Mouse (Mus musculus): ENCODE data around the gene Rundc1. TPM values are rescaled to one million over a fixed set of nuclear protein-coding genes. Genes with fewer than 3 reads are reported as not detected.
"Not testable (repeated sequence)": the region's sequence is repeated elsewhere in the genome, so short reads cannot be mapped to it uniquely, and the experiment has no call there.

Gene Rundc1
- polyA plus RNA-seq, 1 experiment from 2014 or later = 16.1 TPM

DNA sequence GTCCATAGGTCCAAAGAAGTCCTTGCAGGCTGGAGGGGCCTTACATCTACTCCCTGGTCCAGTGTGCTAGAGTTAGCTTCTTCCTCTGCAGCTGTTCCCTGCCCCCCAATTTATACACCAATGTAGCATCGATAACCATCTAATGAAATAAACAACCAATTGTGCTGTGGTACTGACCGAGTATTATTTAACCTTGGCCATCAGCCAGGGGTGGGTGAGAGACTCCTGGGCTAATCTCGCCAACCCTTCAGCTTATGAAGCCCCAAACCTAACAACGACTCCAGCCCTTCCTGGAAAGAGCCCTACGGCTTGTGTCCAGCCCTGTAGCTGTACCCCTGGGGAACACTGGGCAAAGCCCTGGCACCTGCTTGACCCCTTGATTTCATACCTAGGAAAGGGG, 49.4 kb downstream of the Rundc1 start:
- H3K4me1 ChIP-seq (ENCODE audit: control insufficient read depth, insufficient read depth, low read length) = peaks cover 4% of the 10 kb centered on the region; the same call in 1 of the 2 replicates
- ATAC-seq (ENCODE audit: low FRiP score, low TSS enrichment) = no peak
- WGBS = 86% methylated on average over 5 of the region's 5 CpGs
- no peak overlapping the region for H3K27ac ChIP-seq (ENCODE audit: low read depth, low read length)
- no peaks in the 10 kb centered on the region for H3K36me3 ChIP-seq (ENCODE audit: control insufficient read depth, insufficient read depth, low read length)
- no peak overlapping the region for H3K9ac ChIP-seq (ENCODE audit: low read depth, low read length)
- H3K4me2 ChIP-seq (replicated peaks; ENCODE audit: low read depth, low read length) = no peak overlapping the region
- H3K4me3 ChIP-seq (ENCODE audit: low read length) = no peak overlapping the region
- no peaks in the 10 kb centered on the region for H3K27me3 ChIP-seq (ENCODE audit: control insufficient read depth, insufficient read depth, low read length)
- H3K9me3 ChIP-seq (ENCODE audit: control insufficient read depth, low read length) = no peaks in the 10 kb centered on the region

DNA sequence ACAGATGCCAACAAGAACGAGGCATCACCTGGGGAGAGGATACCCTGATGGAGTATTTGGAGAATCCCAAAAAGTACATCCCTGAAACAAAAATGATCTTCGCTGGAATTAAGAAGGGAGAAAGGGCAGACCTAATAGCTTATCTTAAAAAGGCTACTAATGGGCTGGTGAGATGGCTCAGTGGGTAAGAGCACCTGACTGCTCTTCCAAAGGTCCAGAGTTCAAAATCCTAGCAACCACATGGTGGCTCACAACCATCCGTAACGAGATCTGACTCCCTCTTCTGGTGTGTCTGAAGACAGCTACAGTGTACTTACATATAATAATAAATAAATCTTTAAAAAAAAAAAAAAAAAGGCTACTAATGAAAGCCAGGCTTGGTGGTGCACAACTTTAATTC, 51.5 kb downstream of the Rundc1 start:
- H3K4me3 ChIP-seq (ENCODE audit: low read length); ATAC-seq (ENCODE audit: low FRiP score, low TSS enrichment); H3K9ac ChIP-seq (ENCODE audit: low read depth, low read length); H3K36me3 ChIP-seq (ENCODE audit: control insufficient read depth, insufficient read depth, low read length); H3K27ac ChIP-seq (ENCODE audit: low read depth, low read length); H3K27me3 ChIP-seq (ENCODE audit: control insufficient read depth, insufficient read depth, low read length); H3K4me2 ChIP-seq (replicated peaks; ENCODE audit: low read depth, low read length); H3K4me1 ChIP-seq (ENCODE audit: control insufficient read depth, insufficient read depth, low read length); H3K9me3 ChIP-seq (ENCODE audit: control insufficient read depth, low read length): not testable (repeated sequence)
- 77% methylated on average over 4 of the region's 4 CpGs for WGBS

DNA sequence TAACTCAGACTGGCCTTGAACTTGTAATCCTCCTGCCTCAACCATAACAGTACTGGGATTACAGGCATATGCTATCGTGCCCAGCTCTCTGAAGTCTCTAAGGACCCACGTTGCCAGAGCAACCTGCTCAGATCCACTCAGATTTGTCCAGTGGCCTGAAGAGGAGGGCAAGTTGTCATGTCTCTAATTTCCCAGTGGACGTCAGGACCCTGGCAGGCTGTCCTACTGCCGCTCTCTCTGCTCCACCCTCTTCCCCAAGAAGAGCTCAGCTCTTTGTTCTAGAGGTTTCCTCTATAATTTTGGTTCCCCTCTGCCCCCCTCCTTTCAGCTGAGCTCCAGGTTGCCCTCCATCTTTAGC, 52.3 kb downstream of the Rundc1 start:
- no peak overlapping the region for H3K4me3 ChIP-seq (ENCODE audit: low read length)
- peaks cover 5% of the 10 kb centered on the region; the same call in 1 of the 2 replicates for H3K4me1 ChIP-seq (ENCODE audit: control insufficient read depth, insufficient read depth, low read length)
- no peaks in the 10 kb centered on the region for H3K36me3 ChIP-seq (ENCODE audit: control insufficient read depth, insufficient read depth, low read length)
- ATAC-seq (ENCODE audit: low FRiP score, low TSS enrichment) = no peak
- H3K27me3 ChIP-seq (ENCODE audit: control insufficient read depth, insufficient read depth, low read length) = no peaks in the 10 kb centered on the region
- H3K9me3 ChIP-seq (ENCODE audit: control insufficient read depth, low read length) = no peaks in the 10 kb centered on the region
- H3K9ac ChIP-seq (ENCODE audit: low read depth, low read length) = no peak overlapping the region
- H3K4me2 ChIP-seq (replicated peaks; ENCODE audit: low read depth, low read length) = no peak overlapping the region
- WGBS = 43% methylated on average over 4 of the region's 4 CpGs
- H3K27ac ChIP-seq (ENCODE audit: low read depth, low read length) = no peak overlapping the region

DNA sequence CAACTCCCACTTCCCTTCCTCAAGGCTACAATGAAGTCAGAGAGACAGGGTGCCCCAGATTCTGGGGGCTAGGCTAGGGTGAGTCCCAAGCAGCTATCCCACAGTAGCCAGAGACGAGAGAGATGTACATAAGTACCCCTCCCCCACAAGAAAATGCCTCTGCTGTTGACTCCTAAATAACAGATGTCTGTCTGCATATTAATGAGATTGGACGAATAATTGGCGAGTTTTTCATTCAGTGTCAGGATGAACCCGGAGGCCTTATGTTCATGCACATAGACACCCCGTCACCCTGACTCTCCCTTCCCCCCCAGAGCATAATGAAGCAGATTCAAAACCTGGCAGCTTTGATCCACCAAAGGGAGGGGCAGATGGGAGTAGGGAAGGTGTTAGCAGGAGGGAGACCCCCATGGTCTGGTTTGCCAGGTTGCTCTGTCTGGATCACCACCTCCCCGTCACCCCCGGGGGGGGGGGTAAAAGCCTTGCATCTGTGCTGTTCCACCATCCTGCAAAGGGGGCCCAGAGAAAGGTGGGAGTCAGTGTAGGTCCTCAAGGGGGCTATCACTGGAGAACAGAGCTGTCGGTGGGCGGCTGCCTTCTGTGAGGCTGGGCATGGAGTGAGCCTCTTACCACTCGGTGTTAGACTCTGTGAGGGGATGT, 52.8 kb downstream of the Rundc1 start:
- Histone ChIP-seq H3K9me3 (ENCODE audit: control insufficient read depth, low read length) (no peaks in the 10 kb centered on the region), H3K36me3 (ENCODE audit: control insufficient read depth, insufficient read depth, low read length) (no peaks in the 10 kb centered on the region), H3K27me3 (ENCODE audit: control insufficient read depth, insufficient read depth, low read length) (no peaks in the 10 kb centered on the region), H3K9ac (ENCODE audit: low read depth, low read length) (no peak overlapping the region), H3K4me2 (replicated peaks; ENCODE audit: low read depth, low read length) (no peak overlapping the region), H3K4me3 (ENCODE audit: low read length) (no peak overlapping the region), H3K27ac (ENCODE audit: low read depth, low read length) (no peak overlapping the region), H3K4me1 (ENCODE audit: control insufficient read depth, insufficient read depth, low read length) (peaks cover 5% of the 10 kb centered on the region; the same call in 1 of the 2 replicates)
- ATAC-seq (ENCODE audit: low FRiP score, low TSS enrichment) = 0 out of 2 replicates have a peak, but pooled peaks have one; percentile 16
- WGBS = 70% methylated on average over 10 of the region's 10 CpGs

DNA sequence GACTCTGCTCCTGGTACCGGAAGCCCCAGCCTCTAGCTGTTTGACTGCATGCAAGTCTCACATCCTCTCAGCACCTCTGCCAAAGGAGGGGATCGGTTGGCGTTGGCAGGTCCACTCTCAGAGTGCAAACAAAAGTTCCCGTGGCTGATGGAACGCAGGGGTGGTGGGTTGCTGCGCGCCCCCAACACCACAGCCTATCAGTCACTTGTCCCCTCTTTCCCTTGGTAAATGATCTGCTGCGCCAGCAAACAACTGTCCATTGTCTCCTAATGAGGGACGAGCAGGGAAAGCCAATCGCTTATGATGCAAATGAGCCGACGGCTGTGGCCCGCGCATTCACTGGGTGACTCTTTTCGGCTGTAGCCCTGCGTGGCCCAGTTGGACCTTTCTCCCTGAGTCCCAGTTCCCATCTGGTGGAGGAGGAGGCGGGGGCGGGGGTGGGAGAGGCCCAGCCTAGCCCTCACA, 54.3 kb downstream of the Rundc1 start:
- Histone ChIP-seq H3K27me3 (ENCODE audit: control insufficient read depth, insufficient read depth, low read length) (no peaks in the 10 kb centered on the region), H3K4me1 (ENCODE audit: control insufficient read depth, insufficient read depth, low read length) (peaks cover 5% of the 10 kb centered on the region; the same call in 1 of the 2 replicates), H3K9me3 (ENCODE audit: control insufficient read depth, low read length) (no peaks in the 10 kb centered on the region), H3K36me3 (ENCODE audit: control insufficient read depth, insufficient read depth, low read length) (no peaks in the 10 kb centered on the region), H3K4me3 (ENCODE audit: low read length) (peak overlapping the region; percentile 11; the same call in 1 of the 2 replicates), H3K27ac (ENCODE audit: low read depth, low read length) (no peak overlapping the region), H3K4me2 (replicated peaks; ENCODE audit: low read depth, low read length) (peak overlapping the region; percentile 27), H3K9ac (ENCODE audit: low read depth, low read length) (peak overlapping the region; percentile 38; the same call in 1 of the 2 replicates)
- ATAC-seq (ENCODE audit: low FRiP score, low TSS enrichment) = 0 out of 2 replicates have a peak, but pooled peaks have one; percentile 39
- 5% methylated on average over 18 of the region's 18 CpGs for WGBS

DNA sequence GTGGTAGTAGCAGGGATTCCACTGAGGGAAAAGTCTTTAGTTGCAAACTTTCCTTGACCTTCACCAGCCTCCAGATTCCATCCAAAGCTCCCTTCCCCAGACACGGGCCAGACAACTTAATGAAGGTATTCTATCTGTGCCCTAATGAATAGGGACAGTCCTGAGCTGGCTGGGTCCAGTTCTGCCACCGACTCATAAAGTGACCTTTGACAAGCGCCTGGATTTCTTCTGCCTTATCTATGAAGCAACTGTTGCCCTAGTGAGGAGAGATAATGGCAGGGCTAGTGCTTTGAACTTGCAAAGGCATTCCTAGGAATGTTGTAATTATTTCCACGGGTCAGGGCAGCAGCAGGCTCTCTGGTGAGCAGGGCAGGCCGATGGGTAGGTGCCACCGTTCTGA, 56.0 kb downstream of the Rundc1 start:
- Histone ChIP-seq H3K4me1 (ENCODE audit: control insufficient read depth, insufficient read depth, low read length) (peaks cover 5% of the 10 kb centered on the region; the same call in 1 of the 2 replicates), H3K36me3 (ENCODE audit: control insufficient read depth, insufficient read depth, low read length) (no peaks in the 10 kb centered on the region), H3K4me2 (replicated peaks; ENCODE audit: low read depth, low read length) (no peak overlapping the region), H3K9ac (ENCODE audit: low read depth, low read length) (no peak overlapping the region), H3K4me3 (ENCODE audit: low read length) (no peak overlapping the region), H3K9me3 (ENCODE audit: control insufficient read depth, low read length) (no peaks in the 10 kb centered on the region), H3K27me3 (ENCODE audit: control insufficient read depth, insufficient read depth, low read length) (no peaks in the 10 kb centered on the region), H3K27ac (ENCODE audit: low read depth, low read length) (no peak overlapping the region)
- ATAC-seq (ENCODE audit: low FRiP score, low TSS enrichment) = no peak
- 76% methylated on average over 6 of the region's 6 CpGs for WGBS

DNA sequence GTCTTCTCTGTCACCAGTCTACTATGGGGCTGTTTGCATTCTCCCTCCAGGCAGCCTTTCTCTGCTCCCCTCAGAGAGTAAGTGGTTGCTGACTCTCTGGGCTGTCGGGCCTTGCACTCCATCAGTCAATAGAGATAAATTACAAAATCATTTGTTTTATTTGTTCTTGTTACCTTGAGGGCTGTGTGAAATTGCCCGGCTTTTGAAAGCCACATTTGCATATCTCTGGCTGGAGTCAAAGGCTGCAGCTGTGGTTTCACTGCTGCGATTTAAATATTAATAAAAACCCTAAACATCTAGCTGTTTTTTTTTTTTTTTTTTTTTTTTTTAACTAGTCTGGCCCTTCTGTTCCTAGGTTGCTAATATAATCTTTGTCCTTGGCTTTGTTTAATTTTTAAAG, 58.9 kb downstream of the Rundc1 start:
- no peak overlapping the region for H3K27ac ChIP-seq (ENCODE audit: low read depth, low read length)

DNA sequence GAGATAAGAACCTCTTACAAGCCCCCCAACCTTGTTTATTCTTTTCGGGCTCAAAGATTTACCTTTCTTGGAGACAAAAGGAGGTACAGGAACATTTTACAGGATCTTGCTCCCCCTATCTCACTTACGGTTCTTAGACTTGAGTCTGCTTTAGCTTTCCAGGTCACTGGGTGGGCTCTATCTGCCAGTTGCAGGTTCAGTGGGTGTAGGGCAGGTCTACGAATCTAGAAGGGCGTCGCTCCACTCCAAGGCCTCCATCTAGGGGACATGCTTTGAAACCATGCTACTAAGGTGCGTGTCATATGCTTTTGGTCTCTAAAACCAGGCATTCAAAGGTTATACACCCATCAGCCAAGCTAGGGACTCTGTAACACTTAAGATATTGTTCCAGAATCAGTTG, 59.4 kb downstream of the Rundc1 start:
- ATAC-seq (ENCODE audit: low FRiP score, low TSS enrichment) = no peak
- H3K9ac ChIP-seq (ENCODE audit: low read depth, low read length) = no peak overlapping the region
- peaks cover 2% of the 10 kb centered on the region; the same call in 1 of the 2 replicates for H3K4me1 ChIP-seq (ENCODE audit: control insufficient read depth, insufficient read depth, low read length)
- H3K4me3 ChIP-seq (ENCODE audit: low read length) = no peak overlapping the region
- H3K9me3 ChIP-seq (ENCODE audit: control insufficient read depth, low read length) = no peaks in the 10 kb centered on the region
- WGBS = 78% methylated on average over 6 of the region's 6 CpGs
- H3K36me3 ChIP-seq (ENCODE audit: control insufficient read depth, insufficient read depth, low read length) = peaks cover 22% of the 10 kb centered on the region
- H3K4me2 ChIP-seq (replicated peaks; ENCODE audit: low read depth, low read length) = no peak overlapping the region
- 0 out of 2 replicates have a peak overlapping the region, but pooled peaks have one; percentile 11 for H3K27ac ChIP-seq (ENCODE audit: low read depth, low read length)
- H3K27me3 ChIP-seq (ENCODE audit: control insufficient read depth, insufficient read depth, low read length) = no peaks in the 10 kb centered on the region

More for the DNA sequence above, 58.9 kb downstream of the Rundc1 start:
- Histone ChIP-seq H3K9me3 (ENCODE audit: control insufficient read depth, low read length) (no peaks in the 10 kb centered on the region), H3K4me1 (ENCODE audit: control insufficient read depth, insufficient read depth, low read length) (peaks cover 5% of the 10 kb centered on the region; the same call in 1 of the 2 replicates), H3K4me3 (ENCODE audit: low read length) (no peak overlapping the region), H3K4me2 (replicated peaks; ENCODE audit: low read depth, low read length) (no peak overlapping the region), H3K36me3 (ENCODE audit: control insufficient read depth, insufficient read depth, low read length) (peaks cover 17% of the 10 kb centered on the region), H3K9ac (ENCODE audit: low read depth, low read length) (no peak overlapping the region), H3K27me3 (ENCODE audit: control insufficient read depth, insufficient read depth, low read length) (no peaks in the 10 kb centered on the region)
- WGBS = 43% methylated on average over 3 of the region's 3 CpGs
- ATAC-seq (ENCODE audit: low FRiP score, low TSS enrichment) = no peak

DNA sequence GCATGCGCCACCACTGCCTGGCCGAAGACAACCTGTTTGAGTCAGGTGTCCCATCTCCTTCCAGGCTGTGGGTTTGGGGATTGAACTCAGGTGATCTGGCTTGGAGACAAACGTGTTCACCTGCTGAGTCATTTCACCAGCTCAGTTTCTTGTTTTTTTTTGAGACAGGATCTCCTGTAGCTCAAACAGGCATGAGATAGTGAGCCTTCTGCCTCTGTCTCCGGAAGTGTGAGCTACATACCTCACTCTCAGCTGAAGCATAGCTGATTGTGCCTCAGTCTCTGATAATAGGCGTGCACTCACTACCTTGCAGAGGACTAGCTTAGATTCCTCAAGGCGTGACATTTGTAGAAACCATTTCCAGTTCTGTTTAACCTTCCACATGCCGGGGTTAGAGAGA, 59.9 kb downstream of the Rundc1 start:
- Histone ChIP-seq H3K27me3 (ENCODE audit: control insufficient read depth, insufficient read depth, low read length) (no peaks in the 10 kb centered on the region), H3K4me2 (replicated peaks; ENCODE audit: low read depth, low read length) (no peak overlapping the region), H3K27ac (ENCODE audit: low read depth, low read length) (no peak overlapping the region), H3K4me1 (ENCODE audit: control insufficient read depth, insufficient read depth, low read length) (no peaks in the 10 kb centered on the region), H3K9me3 (ENCODE audit: control insufficient read depth, low read length) (no peaks in the 10 kb centered on the region), H3K4me3 (ENCODE audit: low read length) (no peak overlapping the region), H3K36me3 (ENCODE audit: control insufficient read depth, insufficient read depth, low read length) (peaks cover 27% of the 10 kb centered on the region), H3K9ac (ENCODE audit: low read depth, low read length) (no peak overlapping the region)
- WGBS = 90% methylated on average over 7 of the region's 7 CpGs
- ATAC-seq (ENCODE audit: low FRiP score, low TSS enrichment) = no peak
